Comparison of ENCODE assay signal across 23 mouse cellular contexts in the genomic region with DNA sequence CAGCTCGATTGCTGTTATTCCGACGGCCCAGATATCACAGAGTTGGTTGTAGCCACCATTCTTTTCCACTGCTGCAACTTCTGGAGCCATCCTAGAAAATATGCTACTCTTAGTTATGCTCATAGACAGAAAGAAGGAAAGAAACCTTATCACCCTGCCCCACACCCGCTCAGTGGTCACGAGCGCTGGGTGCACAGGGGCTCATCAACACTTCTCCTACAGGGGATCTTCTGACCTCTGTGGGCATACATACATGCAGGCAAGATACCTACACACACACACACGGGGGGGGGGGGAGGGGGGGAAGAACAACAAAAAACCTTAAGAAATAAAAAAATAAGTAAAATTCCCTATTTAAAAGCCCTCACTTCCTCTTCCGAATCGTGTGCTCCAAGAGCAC. TPM values are rescaled to one million over a fixed set of nuclear protein-coding genes. Genes with fewer than 3 reads are reported as not detected.
DNase-seq lines count a peak whose midpoint lies in the region; ATAC-seq and TF ChIP-seq lines count a peak whose summit lies in the region.
"Had no signal": no experiment of that assay in that cellular context is flagged by ENCODE, and none has a peak within 500 bp of the region (broad histone marks: within the 10 kb centered on the region; RNA-seq: fewer than 3 reads in every experiment).

No protein-coding gene starts in this region.

- 76% methylated on average over 8 of the region's 9 CpGs for WGBS in liver, embryonic 12.5 days (ENCODE audit: insufficient replicate concordance)
- WGBS in liver, postnatal 0 days (ENCODE audit: insufficient replicate concordance) = 71% methylated on average over 9 of the region's 9 CpGs
- 64% methylated on average over 9 of the region's 9 CpGs for WGBS in liver, embryonic 13.5 days (ENCODE audit: insufficient replicate concordance)
- 62% methylated on average over 9 of the region's 9 CpGs for WGBS in liver, embryonic 15.5 days (ENCODE audit: insufficient replicate concordance)

- H3K9me3 ChIP-seq in liver, embryonic 12.5 days (replicated peaks) = no peaks in the 10 kb centered on the region
- H3K9me3 ChIP-seq in liver, postnatal 0 days (ENCODE audit: low read length) = no peaks in the 10 kb centered on the region
- no peaks in the 10 kb centered on the region for H3K9me3 ChIP-seq in liver, embryonic 13.5 days (replicated peaks)
- no peaks in the 10 kb centered on the region for H3K9me3 ChIP-seq in liver, embryonic 15.5 days (replicated peaks)
- H3K9me3 ChIP-seq: embryonic facial prominence, embryonic 13.5 days; embryonic facial prominence, embryonic 15.5 days; forebrain, embryonic 10.5 days; forebrain, embryonic 12.5 days had no signal

- 0 out of 2 replicates have a peak overlapping the region, but pooled peaks have one; percentile 11 for H3K27ac ChIP-seq in liver, embryonic 12.5 days
- no peak overlapping the region for H3K27ac ChIP-seq in liver, postnatal 0 days (ENCODE audit: low read depth)
- no peak overlapping the region for H3K27ac ChIP-seq in liver, embryonic 13.5 days
- H3K27ac ChIP-seq in liver, embryonic 15.5 days (replicated peaks) = 0 out of 2 replicates have a peak overlapping the region, but pooled peaks have one; percentile 29
- H3K27ac ChIP-seq: embryonic facial prominence, embryonic 13.5 days; embryonic facial prominence, embryonic 15.5 days; forebrain, embryonic 10.5 days; forebrain, embryonic 12.5 days had no signal

- H3K27me3 ChIP-seq in liver, embryonic 12.5 days (replicated peaks) = no peaks in the 10 kb centered on the region
- no peaks in the 10 kb centered on the region for H3K27me3 ChIP-seq in liver, postnatal 0 days (ENCODE audit: insufficient read depth, low read length)
- no peaks in the 10 kb centered on the region for H3K27me3 ChIP-seq in liver, embryonic 13.5 days
- no peaks in the 10 kb centered on the region for H3K27me3 ChIP-seq in liver, embryonic 15.5 days
- H3K27me3 ChIP-seq: embryonic facial prominence, embryonic 13.5 days; embryonic facial prominence, embryonic 15.5 days; forebrain, embryonic 12.5 days had no signal

- peak; percentile 67 for ATAC-seq in liver, embryonic 12.5 days
- no peak for ATAC-seq in liver, postnatal 0 days
- peak; percentile 66 for ATAC-seq in liver, embryonic 13.5 days (ENCODE audit: low read depth)
- ATAC-seq in liver, embryonic 15.5 days (ENCODE audit: insufficient read depth) = no peak
- ATAC-seq: forebrain, embryonic 14.5 days; forebrain, embryonic 16.5 days had no signal

- no peak for DNase-seq in liver, postnatal 0 days
- DNase-seq in liver, embryonic 13.5 days = peak; percentile 15
- DNase-seq in cerebellum, adult 8-10 months = no peak
- no peak for DNase-seq in cerebellum, adult 9-10 months
- DNase-seq: adrenal gland, adult 2 months; adrenal gland, postnatal 10 days; adrenal gland, postnatal 25 days; cerebellum, adult 11 months; cerebellum, adult 18-20 months; cerebellum, adult 9-11 months; cerebellum, postnatal 14 days; cerebellum, postnatal 36 days; embryo, embryonic 11 days had no signal

- peaks cover 87% of the 10 kb centered on the region for H3K36me3 ChIP-seq in liver, embryonic 12.5 days
- peaks cover 61% of the 10 kb centered on the region for H3K36me3 ChIP-seq in liver, postnatal 0 days (replicated peaks; ENCODE audit: insufficient read depth, low read length)
- peaks cover 75% of the 10 kb centered on the region for H3K36me3 ChIP-seq in liver, embryonic 13.5 days
- peaks cover 85% of the 10 kb centered on the region for H3K36me3 ChIP-seq in liver, embryonic 15.5 days (replicated peaks)

- H3K4me1 ChIP-seq in liver, embryonic 12.5 days = peaks cover 21% of the 10 kb centered on the region
- no peaks in the 10 kb centered on the region for H3K4me1 ChIP-seq in liver, postnatal 0 days (ENCODE audit: insufficient read depth)
- H3K4me1 ChIP-seq in liver, embryonic 13.5 days (replicated peaks) = peaks cover 9% of the 10 kb centered on the region
- H3K4me1 ChIP-seq in liver, embryonic 15.5 days (replicated peaks) = peaks cover 11% of the 10 kb centered on the region

- no peak for TF ChIP-seq EP300 in liver, postnatal 0 days (IDR thresholded peaks at IDR 0.05; ENCODE audit: low read depth)

- H3K9ac ChIP-seq in liver, embryonic 12.5 days = no peak overlapping the region
- no peak overlapping the region for H3K9ac ChIP-seq in liver, postnatal 0 days (replicated peaks)
- H3K9ac ChIP-seq in liver, embryonic 13.5 days = no peak overlapping the region
- no peak overlapping the region for H3K9ac ChIP-seq in liver, embryonic 15.5 days
- H3K9ac ChIP-seq: embryonic facial prominence, embryonic 13.5 days; embryonic facial prominence, embryonic 15.5 days; forebrain, embryonic 12.5 days had no signal

- H3K4me2 ChIP-seq in liver, embryonic 12.5 days = no peak overlapping the region
- no peak overlapping the region for H3K4me2 ChIP-seq in liver, postnatal 0 days (ENCODE audit: low read depth, low read length)
- H3K4me2 ChIP-seq in liver, embryonic 13.5 days = no peak overlapping the region
- no peak overlapping the region for H3K4me2 ChIP-seq in liver, embryonic 15.5 days
- H3K4me2 ChIP-seq: embryonic facial prominence, embryonic 13.5 days; embryonic facial prominence, embryonic 15.5 days; forebrain, embryonic 12.5 days had no signal

- no peak for TF ChIP-seq CTCF in liver, postnatal 0 days (IDR thresholded peaks at IDR 0.05; ENCODE audit: low read depth)

- H3K4me3 ChIP-seq in liver, embryonic 12.5 days = no peak overlapping the region
- no peak overlapping the region for H3K4me3 ChIP-seq in liver, postnatal 0 days (ENCODE audit: low read depth, low read length)
- no peak overlapping the region for H3K4me3 ChIP-seq in liver, embryonic 13.5 days (replicated peaks)
- no peak overlapping the region for H3K4me3 ChIP-seq in liver, embryonic 15.5 days (replicated peaks)
- H3K4me3 ChIP-seq: embryonic facial prominence, embryonic 13.5 days; embryonic facial prominence, embryonic 15.5 days; erythroblast, embryonic 14.5 days; forebrain, embryonic 10.5 days; forebrain, embryonic 12.5 days had no signal

RNA-seq across cellular contexts. Expression of a gene that starts 46.7 kb away (rescaled TPM):
- 1.7 and 2.2 TPM in 2 replicates for polyA plus RNA-seq in liver, embryonic 12.5 days (2016; fragmentation: Nextera tagmentation; extraction: Ambion mirVana)
- 1.0 and 1.1 TPM in 2 replicates for polyA plus RNA-seq in liver, postnatal 0 days (2015; fragmentation: Nextera tagmentation; extraction: Ambion mirVana)
- polyA plus RNA-seq in liver, embryonic 13.5 days (2015; fragmentation: Nextera tagmentation; extraction: Ambion mirVana) = 1.4 and 1.5 TPM in 2 replicates
- polyA plus RNA-seq in liver, embryonic 15.5 days (2015; fragmentation: Nextera tagmentation; extraction: Ambion mirVana) = 0.91 and 1.5 TPM in 2 replicates

RNA-seq across cellular contexts. Expression of a gene that starts 47.3 kb away (rescaled TPM):
- polyA plus RNA-seq in liver, embryonic 12.5 days (2016; fragmentation: Nextera tagmentation; extraction: Ambion mirVana) = 31.8 and 34.1 TPM in 2 replicates
- polyA plus RNA-seq in liver, postnatal 0 days (2015; fragmentation: Nextera tagmentation; extraction: Ambion mirVana) = 11.7 and 11.8 TPM in 2 replicates
- polyA plus RNA-seq in liver, embryonic 13.5 days (2015; fragmentation: Nextera tagmentation; extraction: Ambion mirVana) = 20.7 and 25.4 TPM in 2 replicates
- 25.9 and 28.3 TPM in 2 replicates for polyA plus RNA-seq in liver, embryonic 15.5 days (2015; fragmentation: Nextera tagmentation; extraction: Ambion mirVana)

RNA-seq across cellular contexts. Expression of a gene that starts 54.7 kb away (rescaled TPM):
- 0.67 and 0.74 TPM in 2 replicates for polyA plus RNA-seq in liver, embryonic 12.5 days (2016; fragmentation: Nextera tagmentation; extraction: Ambion mirVana)
- polyA plus RNA-seq in liver, postnatal 0 days (2015; fragmentation: Nextera tagmentation; extraction: Ambion mirVana) = 1.8 and 2.2 TPM in 2 replicates
- polyA plus RNA-seq in liver, embryonic 13.5 days (2015; fragmentation: Nextera tagmentation; extraction: Ambion mirVana) = 1.3 and 1.8 TPM in 2 replicates
- 1.5 and 1.7 TPM in 2 replicates for polyA plus RNA-seq in liver, embryonic 15.5 days (2015; fragmentation: Nextera tagmentation; extraction: Ambion mirVana)
- polyA plus RNA-seq: C2C12 had no signal

Comparison
In these comparisons a context has a peak if more than half of its experiments do, and no peak if none do; other contexts are left out.
1. ATAC-seq: peak in liver, embryonic 12.5 days (single experiment) and liver, embryonic 13.5 days (single experiment); none in liver, postnatal 0 days (single experiment) and liver, embryonic 15.5 days (single experiment).
2. H3K27ac ChIP-seq: peak in liver, embryonic 12.5 days (single experiment) and liver, embryonic 15.5 days (single experiment); none in liver, postnatal 0 days (single experiment) and liver, embryonic 13.5 days (single experiment).